ENCODE assay signal across 11 mouse cellular contexts in the genomic region with DNA sequence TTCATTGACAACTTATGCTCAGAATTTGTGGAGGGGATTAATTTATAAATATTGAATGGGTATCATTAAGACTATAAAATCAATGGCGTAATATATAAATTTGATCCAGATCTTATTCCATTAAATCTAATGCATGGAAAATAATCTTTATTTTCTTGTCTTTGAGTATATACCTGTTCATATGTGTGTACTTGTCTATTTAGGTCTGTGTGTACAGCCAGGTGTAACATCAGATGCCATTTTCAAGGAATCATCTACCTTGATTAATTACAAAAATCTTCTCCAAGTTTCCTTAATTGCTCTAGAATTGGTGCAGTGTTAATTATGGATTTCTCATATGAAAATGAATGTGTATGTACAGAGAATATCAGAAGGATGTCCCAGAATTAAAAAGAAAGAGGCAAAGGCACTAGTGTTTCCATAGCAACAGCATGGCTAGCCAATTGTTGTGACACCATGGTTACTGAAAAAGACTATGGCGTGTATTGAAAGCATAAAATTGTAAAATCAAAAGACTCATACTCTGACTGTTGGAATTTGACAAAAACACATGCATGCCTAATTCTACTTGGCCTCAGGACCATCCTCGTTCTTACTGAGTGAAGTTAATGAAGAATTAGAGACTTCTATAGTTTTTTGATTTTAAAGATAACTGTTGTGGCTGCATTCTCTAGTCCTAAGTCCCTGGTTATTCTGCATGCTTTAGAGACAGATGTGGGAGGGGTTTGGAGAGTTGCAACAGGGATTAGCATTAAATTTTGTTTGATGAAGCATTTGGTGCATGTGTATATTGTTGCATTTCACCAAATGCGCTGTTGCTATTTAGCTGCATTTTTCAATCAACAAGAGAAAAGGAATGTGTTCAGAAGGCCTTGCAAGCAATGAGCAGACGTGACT.
DNase-seq lines count a peak whose midpoint lies in the region; ATAC-seq lines count a peak whose summit lies in the region.
"Had no signal": no experiment of that assay in that cellular context is flagged by ENCODE, and none has a peak within 500 bp of the region (broad histone marks: within the 10 kb centered on the region; RNA-seq: fewer than 3 reads in every experiment).

No protein-coding gene starts in this region.

- no peaks in the 10 kb centered on the region for H3K9me3 ChIP-seq in hindbrain, embryonic 15.5 days
- H3K9me3 ChIP-seq in intestine, embryonic 15.5 days = no peaks in the 10 kb centered on the region
- H3K9me3 ChIP-seq: liver, embryonic 15.5 days had no signal

- no peak overlapping the region for H3K4me3 ChIP-seq in hindbrain, embryonic 15.5 days
- H3K4me3 ChIP-seq in intestine, embryonic 15.5 days (replicated peaks) = no peak overlapping the region
- H3K4me3 ChIP-seq: liver, embryonic 15.5 days had no signal

- no peak overlapping the region for H3K4me2 ChIP-seq in hindbrain, embryonic 15.5 days
- no peak overlapping the region for H3K4me2 ChIP-seq in intestine, embryonic 15.5 days (replicated peaks)
- H3K4me2 ChIP-seq: liver, embryonic 15.5 days had no signal

- WGBS in hindbrain, embryonic 15.5 days = 54% methylated on average over 5 of the region's 5 CpGs
- WGBS in intestine, embryonic 15.5 days = 84% methylated on average over 5 of the region's 5 CpGs

- peak; percentile 11 for DNase-seq in layer of hippocampus, adult 9-10 months (ENCODE audit: low spot score)
- no peak for DNase-seq in layer of hippocampus, postnatal 10 days (ENCODE audit: low spot score in 2 of 2)
- peak; percentile 53 to 78 for DNase-seq in right cerebral cortex, postnatal 10 days (ENCODE audit: low spot score in 2 of 2)
- DNase-seq in right cerebral cortex, postnatal 25 days = no peak
- no peak for DNase-seq in urinary bladder, postnatal 10 days (ENCODE audit: low spot score)
- DNase-seq in cerebellum, postnatal 25 days = no peak
- DNase-seq: cerebellum, adult 8-10 months; lung, postnatal 14 days had no signal

- no peak overlapping the region for H3K9ac ChIP-seq in hindbrain, embryonic 15.5 days
- H3K9ac ChIP-seq in intestine, embryonic 15.5 days = no peak overlapping the region
- H3K9ac ChIP-seq: liver, embryonic 15.5 days had no signal

- peaks cover 4% of the 10 kb centered on the region; the same call in 1 of the 2 replicates for H3K4me1 ChIP-seq in hindbrain, embryonic 15.5 days (replicated peaks)
- H3K4me1 ChIP-seq in intestine, embryonic 15.5 days (replicated peaks) = no peaks in the 10 kb centered on the region
- H3K4me1 ChIP-seq: liver, embryonic 15.5 days had no signal

- no peaks in the 10 kb centered on the region for H3K36me3 ChIP-seq in hindbrain, embryonic 15.5 days
- H3K36me3 ChIP-seq in intestine, embryonic 15.5 days = no peaks in the 10 kb centered on the region
- H3K36me3 ChIP-seq: liver, embryonic 15.5 days had no signal

- H3K27me3 ChIP-seq in hindbrain, embryonic 15.5 days = no peaks in the 10 kb centered on the region
- H3K27me3 ChIP-seq in intestine, embryonic 15.5 days (replicated peaks) = no peaks in the 10 kb centered on the region
- H3K27me3 ChIP-seq: liver, embryonic 15.5 days had no signal

- 0 out of 2 replicates have a peak overlapping the region, but pooled peaks have one; percentile 4 for H3K27ac ChIP-seq in hindbrain, embryonic 15.5 days (replicated peaks)
- no peak overlapping the region for H3K27ac ChIP-seq in intestine, embryonic 15.5 days
- H3K27ac ChIP-seq: liver, embryonic 15.5 days had no signal

- ATAC-seq in hindbrain, embryonic 15.5 days (ENCODE audit: low FRiP score, low read depth) = no peak
- no peak for ATAC-seq in intestine, embryonic 15.5 days

Comparison
In these comparisons a context has a peak if more than half of its experiments do, and no peak if none do; other contexts are left out.
1. DNase-seq: peak in layer of hippocampus, adult 9-10 months (single experiment) and right cerebral cortex, postnatal 10 days (2 of 2); none in layer of hippocampus, postnatal 10 days (0 of 2), right cerebral cortex, postnatal 25 days (single experiment), urinary bladder, postnatal 10 days (single experiment) and cerebellum, postnatal 25 days (0 of 2).